Mouse (Mus musculus): ENCODE measurements around the gene Dennd1c. TPM values are rescaled to one million over a fixed set of nuclear protein-coding genes. Genes with fewer than 3 reads are reported as not detected.

Dennd1c gene
- polyA plus RNA-seq, 1 experiment = 145 TPM

GRCm38 (mm10) chr17:57070699-57071098 lies 7.6 kb downstream of the Dennd1c start:
- TF ChIP-seq CTCF (IDR thresholded peaks at IDR 0.05; ENCODE audit: low read depth, low read length) (no peak), POLR2A (IDR thresholded peaks at IDR 0.05; ENCODE audit: borderline replicate concordance, low read depth, low read length) (no peak)
- Histone ChIP-seq H3K4me3 (ENCODE audit: insufficient read depth, low read length) (no peak overlapping the region), H3K4me1 (ENCODE audit: control insufficient read depth, insufficient read depth, low read length) (no peaks in the 10 kb centered on the region), H3K27ac (ENCODE audit: insufficient read depth, low read depth, low read length) (no peak overlapping the region)

- no peak overlapping the region for H3K27ac ChIP-seq (ENCODE audit: insufficient read depth, low read depth, low read length)
- no peak overlapping the region for H3K4me3 ChIP-seq (ENCODE audit: insufficient read depth, low read length)
- TF ChIP-seq POLR2A (IDR thresholded peaks at IDR 0.05; ENCODE audit: borderline replicate concordance, low read depth, low read length) (no peak), CTCF (IDR thresholded peaks at IDR 0.05; ENCODE audit: low read depth, low read length) (no peak)
- H3K4me1 ChIP-seq (ENCODE audit: control insufficient read depth, insufficient read depth, low read length) = no peaks in the 10 kb centered on the region
These were observed 8.0 kb downstream of the Dennd1c start for GRCm38 (mm10) chr17:57070272-57070671.

- H3K27ac ChIP-seq (ENCODE audit: insufficient read depth, low read depth, low read length) = no peak overlapping the region
- no peaks in the 10 kb centered on the region for H3K4me1 ChIP-seq (ENCODE audit: control insufficient read depth, insufficient read depth, low read length)
- TF ChIP-seq CTCF (IDR thresholded peaks at IDR 0.05; ENCODE audit: low read depth, low read length) (no peak), POLR2A (IDR thresholded peaks at IDR 0.05; ENCODE audit: borderline replicate concordance, low read depth, low read length) (no peak)
- H3K4me3 ChIP-seq (ENCODE audit: insufficient read depth, low read length) = no peak overlapping the region
These were observed 11.4 kb downstream of the Dennd1c start for GRCm38 (mm10) chr17:57066908-57067307.

- Histone ChIP-seq H3K4me3 (ENCODE audit: insufficient read depth, low read length) (no peak overlapping the region), H3K27ac (ENCODE audit: insufficient read depth, low read depth, low read length) (no peak overlapping the region), H3K4me1 (ENCODE audit: control insufficient read depth, insufficient read depth, low read length) (peaks cover 7% of the 10 kb centered on the region)
- TF ChIP-seq POLR2A (IDR thresholded peaks at IDR 0.05; ENCODE audit: borderline replicate concordance, low read depth, low read length) = no peak
- TF ChIP-seq CTCF (IDR thresholded peaks at IDR 0.05; ENCODE audit: low read depth, low read length) = no peak
These were observed 15.3 kb downstream of the Dennd1c start for GRCm38 (mm10) chr17:57063031-57063430.

- TF ChIP-seq POLR2A (IDR thresholded peaks at IDR 0.05; ENCODE audit: borderline replicate concordance, low read depth, low read length) = no peak
- no peak for TF ChIP-seq CTCF (IDR thresholded peaks at IDR 0.05; ENCODE audit: low read depth, low read length)
- Histone ChIP-seq H3K4me3 (ENCODE audit: insufficient read depth, low read length) (peak overlapping the region; percentile 25; the same call in 1 of the 2 replicates), H3K4me1 (ENCODE audit: control insufficient read depth, insufficient read depth, low read length) (peaks cover 7% of the 10 kb centered on the region), H3K27ac (ENCODE audit: insufficient read depth, low read depth, low read length) (no peak overlapping the region)
These were observed 15.8 kb downstream of the Dennd1c start for GRCm38 (mm10) chr17:57062548-57062947.

- peak overlapping the region; percentile 25 for H3K4me3 ChIP-seq (ENCODE audit: insufficient read depth, low read length)
- TF ChIP-seq POLR2A (IDR thresholded peaks at IDR 0.05; ENCODE audit: borderline replicate concordance, low read depth, low read length) (no peak), CTCF (IDR thresholded peaks at IDR 0.05; ENCODE audit: low read depth, low read length) (no peak)
- H3K27ac ChIP-seq (ENCODE audit: insufficient read depth, low read depth, low read length) = no peak overlapping the region
- peaks cover 7% of the 10 kb centered on the region for H3K4me1 ChIP-seq (ENCODE audit: control insufficient read depth, insufficient read depth, low read length)
These were observed 16.2 kb downstream of the Dennd1c start for GRCm38 (mm10) chr17:57062011-57062521.

GRCm38 (mm10) chr17:57061069-57061468 lies 17.2 kb downstream of the Dennd1c start:
- H3K4me3 ChIP-seq (ENCODE audit: insufficient read depth, low read length) = no peak overlapping the region
- H3K4me1 ChIP-seq (ENCODE audit: control insufficient read depth, insufficient read depth, low read length) = peaks cover 7% of the 10 kb centered on the region
- H3K27ac ChIP-seq (ENCODE audit: insufficient read depth, low read depth, low read length) = no peak overlapping the region
- no peak for TF ChIP-seq CTCF (IDR thresholded peaks at IDR 0.05; ENCODE audit: low read depth, low read length)
- TF ChIP-seq POLR2A (IDR thresholded peaks at IDR 0.05; ENCODE audit: borderline replicate concordance, low read depth, low read length) = no peak

- H3K4me3 ChIP-seq (ENCODE audit: insufficient read depth, low read length) = peak overlapping the region; percentile 65
- H3K4me1 ChIP-seq (ENCODE audit: control insufficient read depth, insufficient read depth, low read length) = peaks cover 7% of the 10 kb centered on the region
- TF ChIP-seq POLR2A (IDR thresholded peaks at IDR 0.05; ENCODE audit: borderline replicate concordance, low read depth, low read length) (no peak), CTCF (IDR thresholded peaks at IDR 0.05; ENCODE audit: low read depth, low read length) (no peak)
- peak overlapping the region; percentile 38; the same call in 1 of the 2 replicates for H3K27ac ChIP-seq (ENCODE audit: insufficient read depth, low read depth, low read length)
These were observed 18.0 kb downstream of the Dennd1c start for GRCm38 (mm10) chr17:57060231-57060801.

GRCm38 (mm10) chr17:57059486-57059977 lies 18.8 kb downstream of the Dennd1c start, which contains the start of gene Slc25a23:
TSS of gene Slc25a23 (minus strand) at chr17:57059863.
- TF ChIP-seq POLR2A (IDR thresholded peaks at IDR 0.05; ENCODE audit: borderline replicate concordance, low read depth, low read length) (no peak), CTCF (IDR thresholded peaks at IDR 0.05; ENCODE audit: low read depth, low read length) (no peak)
- Histone ChIP-seq H3K27ac (ENCODE audit: insufficient read depth, low read depth, low read length) (peak within 1 kb of the TSS; percentile 38; the same call in 1 of the 2 replicates), H3K4me3 (ENCODE audit: insufficient read depth, low read length) (peak within 1 kb of the TSS; percentile 65), H3K4me1 (ENCODE audit: control insufficient read depth, insufficient read depth, low read length) (peaks cover 7% of the 10 kb centered on the region)

GRCm38 (mm10) chr17:57058891-57059485 lies 19.3 kb downstream of the Dennd1c start, which contains the start of gene Crb3:
TSS of gene Crb3 (plus strand) at chr17:57059105.
- peak within 1 kb of the TSS; percentile 65 for H3K4me3 ChIP-seq (ENCODE audit: insufficient read depth, low read length)
- no peak within 1 kb of the TSS for H3K27ac ChIP-seq (ENCODE audit: insufficient read depth, low read depth, low read length)
- no peak for TF ChIP-seq CTCF (IDR thresholded peaks at IDR 0.05; ENCODE audit: low read depth, low read length)
- no peak for TF ChIP-seq POLR2A (IDR thresholded peaks at IDR 0.05; ENCODE audit: borderline replicate concordance, low read depth, low read length)
- peaks cover 7% of the 10 kb centered on the region for H3K4me1 ChIP-seq (ENCODE audit: control insufficient read depth, insufficient read depth, low read length)
